Mouse (Mus musculus) heart, embryonic 13.5 days (tissue): ENCODE data around the gene Ccl17. TPM values are rescaled to one million over a fixed set of nuclear protein-coding genes. Genes with fewer than 3 reads are reported as not detected.

Source experiments
- ATAC-seq: fragments of 200-750 bp; cut with Nextera tagmentation; 2 replicates; pipeline ENCODE4 v1.8.0; 2017; ENCODE audit warnings: moderate TSS enrichment; ENCODE audit not compliant: insufficient number of reproducible peaks, low FRiP score, low TSS enrichment; ENCODE audit errors: extremely low read depth
- H3K27ac ChIP-seq: fragments of 300-500 bp; sonication (generic); replicated peaks from 2 replicates; pipeline ENCODE4 v1.5.1; 2015; ENCODE audit warnings: moderate library complexity, mild to moderate bottlenecking, inconsistent platforms
- H3K27me3 ChIP-seq: fragments of 300-500 bp; sonication (generic); replicated peaks from 2 replicates; pipeline ENCODE4 v1.6.1; 2015; ENCODE audit warnings: mild to moderate bottlenecking, inconsistent platforms
- H3K36me3 ChIP-seq: fragments of 300-500 bp; sonication (generic); 2 replicates; pipeline ENCODE4 v1.6.1; 2015; ENCODE audit warnings: mild to moderate bottlenecking, inconsistent platforms
- H3K4me1 ChIP-seq: fragments of 300-500 bp; sonication (generic); 2 replicates; pipeline ENCODE4 v1.6.1; 2015; ENCODE audit warnings: inconsistent platforms
- H3K4me2 ChIP-seq: fragments of 300-500 bp; sonication (generic); 2 replicates; pipeline ENCODE4 v1.6.1; 2015; ENCODE audit warnings: inconsistent platforms, mild to moderate bottlenecking, moderate library complexity
- H3K4me3 ChIP-seq: fragments of 300-500 bp; sonication (generic); 2 replicates; pipeline ENCODE4 v1.5.1; 2015; ENCODE audit warnings: moderate library complexity, mild to moderate bottlenecking, inconsistent platforms
- H3K9ac ChIP-seq: fragments of 300-500 bp; sonication (generic); 2 replicates; pipeline ENCODE4 v1.6.1; 2015; ENCODE audit warnings: inconsistent platforms, mild to moderate bottlenecking, moderate library complexity
- H3K9me3 ChIP-seq: fragments of 300-500 bp; sonication (generic); 2 replicates; pipeline ENCODE4 v1.6.1; 2016; ENCODE audit warnings: inconsistent platforms
- WGBS: fragments of 180-500 bp; shearing (Covaris S2); methylation state at CpG from one replicate; pipeline ENCODE4 v1.1.7; 2015; ENCODE audit warnings: mixed read lengths; 5-methylcytosine and 5-hydroxymethylcytosine counted together
- polyA plus RNA-seq: library from polyadenylated mRNA; unstranded; fragments of >200 nt; fragmentation: Nextera tagmentation; extraction: Ambion mirVana; gene quantifications from 2 replicates; pipeline ENCODE4 v1.2.1, GENCODE M21; 2015

Gene Ccl17
- polyA plus RNA-seq, result 0.43 and 0.63 TPM in 2 replicates

- H3K36me3 ChIP-seq, result no peaks in the 10 kb centered on the region
- peaks cover 6% of the 10 kb centered on the region for H3K4me1 ChIP-seq
These were observed at the start of gene Ccl17 for GRCm38 (mm10) chr8:94810153-94810552. TSS of gene Ccl17 (plus strand) at chr8:94810453.

GRCm38 (mm10) chr8:94767035-94767434 lies 43.2 kb upstream of the Ccl17 start:
- Histone ChIP-seq H3K4me1 (peaks cover 18% of the 10 kb centered on the region), H3K36me3 (no peaks in the 10 kb centered on the region), H3K27me3 (peaks cover 56% of the 10 kb centered on the region), H3K9me3 (no peaks in the 10 kb centered on the region), H3K27ac (no peak overlapping the region), H3K4me2 (no peak overlapping the region), H3K4me3 (no peak overlapping the region), H3K9ac (no peak overlapping the region)
- no peak for ATAC-seq
- 46% methylated on average over 9 of the region's 9 CpGs for WGBS

More at GRCm38 (mm10) chr8:94810153-94810552, at the start of gene Ccl17:
- Histone ChIP-seq H3K27me3 (peaks cover 40% of the 10 kb centered on the region), H3K27ac (no peak within 1 kb of the TSS), H3K9ac (no peak within 1 kb of the TSS), H3K4me3 (no peak within 1 kb of the TSS), H3K4me2 (no peak within 1 kb of the TSS), H3K9me3 (no peaks in the 10 kb centered on the region)
- 24% methylated on average over 3 of the region's 3 CpGs for WGBS
- ATAC-seq, result no peak

GRCm38 (mm10) chr8:94770945-94771344 lies 39.3 kb upstream of the Ccl17 start:
- Histone ChIP-seq H3K4me1 (peaks cover 38% of the 10 kb centered on the region), H3K36me3 (no peaks in the 10 kb centered on the region), H3K9ac (no peak overlapping the region), H3K4me2 (peak overlapping the region; percentile 93; the same call in 1 of the 2 replicates), H3K27ac (no peak overlapping the region), H3K27me3 (peaks cover 93% of the 10 kb centered on the region), H3K4me3 (no peak overlapping the region), H3K9me3 (no peaks in the 10 kb centered on the region)
- WGBS, result 41% methylated on average over 6 of the region's 6 CpGs
- ATAC-seq, result no peak

- WGBS, result 1% methylated on average over 38 of the region's 38 CpGs
- H3K27me3 ChIP-seq, result peaks cover 86% of the 10 kb centered on the region
These were observed 38.1 kb upstream of the Ccl17 start, which contains the start of gene Cx3cl1 for GRCm38 (mm10) chr8:94771941-94772670. TSS of gene Cx3cl1 (plus strand) at chr8:94772009.

GRCm38 (mm10) chr8:94773048-94773447 lies 37.2 kb upstream of the Ccl17 start:
- Histone ChIP-seq H3K9me3 (no peaks in the 10 kb centered on the region), H3K4me1 (peaks cover 41% of the 10 kb centered on the region), H3K27ac (no peak overlapping the region), H3K36me3 (no peaks in the 10 kb centered on the region), H3K4me2 (peak overlapping the region; percentile 93), H3K9ac (no peak overlapping the region), H3K27me3 (peaks cover 79% of the 10 kb centered on the region), H3K4me3 (peak overlapping the region; percentile 65)
- 51% methylated on average over 6 of the region's 6 CpGs for WGBS
- ATAC-seq, result no peak

More at GRCm38 (mm10) chr8:94771941-94772670, 38.1 kb upstream of the Ccl17 start, which contains the start of gene Cx3cl1:
- ATAC-seq, result peak; percentile 63; the same call in 1 of the 2 replicates
- peak within 1 kb of the TSS; percentile 84 for H3K9ac ChIP-seq
- no peak within 1 kb of the TSS; the same call in 1 of the 2 replicates for H3K27ac ChIP-seq
- no peaks in the 10 kb centered on the region for H3K36me3 ChIP-seq
- no peaks in the 10 kb centered on the region for H3K9me3 ChIP-seq
- peak within 1 kb of the TSS; percentile 93 for H3K4me2 ChIP-seq
- peak within 1 kb of the TSS; percentile 65 for H3K4me3 ChIP-seq
- peaks cover 33% of the 10 kb centered on the region for H3K4me1 ChIP-seq

GRCm38 (mm10) chr8:94773700-94774171 lies 36.5 kb upstream of the Ccl17 start:
- H3K36me3 ChIP-seq, result no peaks in the 10 kb centered on the region

GRCm38 (mm10) chr8:94774601-94775000 lies 35.7 kb upstream of the Ccl17 start:
- Histone ChIP-seq H3K9ac (no peak overlapping the region), H3K4me2 (no peak overlapping the region), H3K27me3 (peaks cover 64% of the 10 kb centered on the region), H3K4me3 (no peak overlapping the region), H3K9me3 (no peaks in the 10 kb centered on the region), H3K36me3 (no peaks in the 10 kb centered on the region), H3K27ac (no peak overlapping the region), H3K4me1 (peaks cover 55% of the 10 kb centered on the region)
- WGBS, result 68% methylated on average over 1 of the region's 1 CpGs
- ATAC-seq, result no peak

More at GRCm38 (mm10) chr8:94773700-94774171, 36.5 kb upstream of the Ccl17 start:
- WGBS, result 35% methylated on average over 12 of the region's 12 CpGs
- Histone ChIP-seq H3K9ac (no peak overlapping the region), H3K4me2 (no peak overlapping the region), H3K4me1 (peaks cover 48% of the 10 kb centered on the region), H3K4me3 (no peak overlapping the region), H3K9me3 (no peaks in the 10 kb centered on the region), H3K27me3 (peaks cover 73% of the 10 kb centered on the region), H3K27ac (no peak overlapping the region)
- no peak for ATAC-seq

GRCm38 (mm10) chr8:94776346-94776745 lies 33.9 kb upstream of the Ccl17 start:
- WGBS, result 88% methylated on average over 2 of the region's 2 CpGs
- H3K27ac ChIP-seq, result no peak overlapping the region
- peaks cover 47% of the 10 kb centered on the region for H3K27me3 ChIP-seq
- no peak overlapping the region for H3K9ac ChIP-seq
- no peak overlapping the region for H3K4me3 ChIP-seq
- H3K4me1 ChIP-seq, result peaks cover 58% of the 10 kb centered on the region
- no peak overlapping the region for H3K4me2 ChIP-seq
- no peaks in the 10 kb centered on the region for H3K9me3 ChIP-seq
- ATAC-seq, result no peak
- H3K36me3 ChIP-seq, result no peaks in the 10 kb centered on the region

- H3K9me3 ChIP-seq, result no peaks in the 10 kb centered on the region
- no peak overlapping the region for H3K4me3 ChIP-seq
- H3K9ac ChIP-seq, result no peak overlapping the region
- H3K36me3 ChIP-seq, result no peaks in the 10 kb centered on the region
- peak overlapping the region; percentile 66 for H3K27ac ChIP-seq
- H3K4me2 ChIP-seq, result 0 out of 2 replicates have a peak overlapping the region, but pooled peaks have one; percentile 0
- no peak for ATAC-seq
- peaks cover 30% of the 10 kb centered on the region for H3K27me3 ChIP-seq
- H3K4me1 ChIP-seq, result peaks cover 54% of the 10 kb centered on the region
- WGBS, result 23% methylated on average over 10 of the region's 10 CpGs
These were observed 32.2 kb upstream of the Ccl17 start for GRCm38 (mm10) chr8:94778036-94778435.

- 0 out of 2 replicates have a peak overlapping the region, but pooled peaks have one; percentile 0 for H3K4me2 ChIP-seq
- H3K36me3 ChIP-seq, result no peaks in the 10 kb centered on the region
- H3K9me3 ChIP-seq, result no peaks in the 10 kb centered on the region
- H3K9ac ChIP-seq, result no peak overlapping the region
- H3K27me3 ChIP-seq, result peaks cover 25% of the 10 kb centered on the region
- 46% methylated on average over 5 of the region's 5 CpGs for WGBS
- no peak overlapping the region for H3K4me3 ChIP-seq
- H3K27ac ChIP-seq, result peak overlapping the region; percentile 66
- H3K4me1 ChIP-seq, result peaks cover 52% of the 10 kb centered on the region
- ATAC-seq, result no peak
These were observed 31.8 kb upstream of the Ccl17 start for GRCm38 (mm10) chr8:94778473-94778872.

- H3K9me3 ChIP-seq, result no peaks in the 10 kb centered on the region
- no peak overlapping the region for H3K4me2 ChIP-seq
- no peak for ATAC-seq
- H3K4me3 ChIP-seq, result no peak overlapping the region
- no peaks in the 10 kb centered on the region for H3K36me3 ChIP-seq
- H3K27me3 ChIP-seq, result peaks cover 20% of the 10 kb centered on the region
- H3K4me1 ChIP-seq, result peaks cover 48% of the 10 kb centered on the region
- no peak overlapping the region for H3K9ac ChIP-seq
- peak overlapping the region; percentile 66 for H3K27ac ChIP-seq
- WGBS, result 61% methylated on average over 10 of the region's 10 CpGs
These were observed 31.2 kb upstream of the Ccl17 start for GRCm38 (mm10) chr8:94778895-94779533.
